Mouse (Mus musculus): ENCODE data around the gene Vmn1r113. TPM values are rescaled to one million over a fixed set of nuclear protein-coding genes. Genes with fewer than 3 reads are reported as not detected.
"Not testable (repeated sequence)": the region's sequence is repeated elsewhere in the genome, so short reads cannot be mapped to it uniquely, and the experiment has no call there.

Gene Vmn1r113
- not detected in 2 replicates for polyA plus RNA-seq (2015; fragmentation: Nextera tagmentation; extraction: Ambion mirVana)

- WGBS = 52% methylated on average over 2 of the region's 2 CpGs
- not testable (repeated sequence) for H3K9me3 ChIP-seq (replicated peaks; ENCODE audit: control insufficient read depth, low read length, poor library complexity, severe bottlenecking); H3K9ac ChIP-seq (ENCODE audit: low read depth, low read length); H3K27ac ChIP-seq (ENCODE audit: low read length); H3K27me3 ChIP-seq (ENCODE audit: control insufficient read depth, insufficient read depth, low read depth, low read length); H3K4me2 ChIP-seq (ENCODE audit: low read length); ATAC-seq; H3K36me3 ChIP-seq (ENCODE audit: control insufficient read depth, insufficient read depth, low read length); H3K4me3 ChIP-seq (ENCODE audit: low read depth, low read length); H3K4me1 ChIP-seq (ENCODE audit: control insufficient read depth, insufficient read depth, low read length)
Measured at GRCm38 (mm10) chr7:20786985-20787384, at the start of gene Vmn1r113. Gene Vmn1r113 (plus strand): TSS chr7:20787285.

- H3K36me3 ChIP-seq (ENCODE audit: control insufficient read depth, insufficient read depth, low read length); H3K4me1 ChIP-seq (ENCODE audit: control insufficient read depth, insufficient read depth, low read length); H3K27ac ChIP-seq (ENCODE audit: low read length); ATAC-seq; H3K4me2 ChIP-seq (ENCODE audit: low read length); H3K27me3 ChIP-seq (ENCODE audit: control insufficient read depth, insufficient read depth, low read depth, low read length); H3K9me3 ChIP-seq (replicated peaks; ENCODE audit: control insufficient read depth, low read length, poor library complexity, severe bottlenecking); H3K4me3 ChIP-seq (ENCODE audit: low read depth, low read length); H3K9ac ChIP-seq (ENCODE audit: low read depth, low read length): not testable (repeated sequence)
- WGBS = no CpG with 5 or more reads among the region's 3 CpGs
Measured at GRCm38 (mm10) chr7:20770885-20771284, 16.2 kb upstream of the Vmn1r113 start, which contains the start of gene Vmn1r112. Gene Vmn1r112 (plus strand): TSS chr7:20771185.

GRCm38 (mm10) chr7:20812086-20812485, 25.0 kb downstream of the Vmn1r113 start, which contains the start of gene Vmn1r114:
Gene Vmn1r114 (minus strand): TSS chr7:20812186.
- WGBS = no CpG with 5 or more reads among the region's 5 CpGs
- H3K27ac ChIP-seq (ENCODE audit: low read length); H3K9ac ChIP-seq (ENCODE audit: low read depth, low read length); H3K27me3 ChIP-seq (ENCODE audit: control insufficient read depth, insufficient read depth, low read depth, low read length); H3K36me3 ChIP-seq (ENCODE audit: control insufficient read depth, insufficient read depth, low read length); H3K4me1 ChIP-seq (ENCODE audit: control insufficient read depth, insufficient read depth, low read length); ATAC-seq; H3K4me3 ChIP-seq (ENCODE audit: low read depth, low read length); H3K9me3 ChIP-seq (replicated peaks; ENCODE audit: control insufficient read depth, low read length, poor library complexity, severe bottlenecking); H3K4me2 ChIP-seq (ENCODE audit: low read length): not testable (repeated sequence)

Other genes with a start within 250 kb of the Vmn1r113 start
- not detected in 2 replicates for gene Gm5726, start 241.5 kb upstream of the Vmn1r113 start, polyA plus RNA-seq (2015; fragmentation: Nextera tagmentation; extraction: Ambion mirVana)
- gene Gm4141, start 211.0 kb upstream of the Vmn1r113 start, polyA plus RNA-seq (2015; fragmentation: Nextera tagmentation; extraction: Ambion mirVana) = not detected in 2 replicates
- not detected in 2 replicates for gene Gm4513, start 188.3 kb upstream of the Vmn1r113 start, polyA plus RNA-seq (2015; fragmentation: Nextera tagmentation; extraction: Ambion mirVana)
- not detected in 2 replicates for gene Vmn1r107, start 118.4 kb upstream of the Vmn1r113 start, polyA plus RNA-seq (2015; fragmentation: Nextera tagmentation; extraction: Ambion mirVana)
- not detected in 2 replicates for gene Vmn1r111, start 84.1 kb upstream of the Vmn1r113 start, polyA plus RNA-seq (2015; fragmentation: Nextera tagmentation; extraction: Ambion mirVana)
- gene Gm10668, start 56.7 kb upstream of the Vmn1r113 start, polyA plus RNA-seq (2015; fragmentation: Nextera tagmentation; extraction: Ambion mirVana) = not detected in 2 replicates
- not detected in 2 replicates for gene Vmn1r112, start 16.1 kb upstream of the Vmn1r113 start, polyA plus RNA-seq (2015; fragmentation: Nextera tagmentation; extraction: Ambion mirVana)
- gene Vmn1r114, start 24.9 kb downstream of the Vmn1r113 start, polyA plus RNA-seq (2015; fragmentation: Nextera tagmentation; extraction: Ambion mirVana) = not detected in 2 replicates
- gene Vmn1r115, start 57.7 kb downstream of the Vmn1r113 start, polyA plus RNA-seq (2015; fragmentation: Nextera tagmentation; extraction: Ambion mirVana) = not detected in 2 replicates
- not detected in 2 replicates for gene Vmn1r116, start 85.0 kb downstream of the Vmn1r113 start, polyA plus RNA-seq (2015; fragmentation: Nextera tagmentation; extraction: Ambion mirVana)
- gene Vmn1r117, start 96.8 kb downstream of the Vmn1r113 start, polyA plus RNA-seq (2015; fragmentation: Nextera tagmentation; extraction: Ambion mirVana) = not detected in 2 replicates
- gene Vmn1r118, start 125.1 kb downstream of the Vmn1r113 start, polyA plus RNA-seq (2015; fragmentation: Nextera tagmentation; extraction: Ambion mirVana) = not detected in 2 replicates
- gene Vmn1r119, start 225.2 kb downstream of the Vmn1r113 start, polyA plus RNA-seq (2015; fragmentation: Nextera tagmentation; extraction: Ambion mirVana) = not detected in 2 replicates

All from midbrain, embryonic 16.5 days (tissue).